Mouse (Mus musculus): ENCODE measurements around the gene Atcay. TPM values are rescaled to one million over a fixed set of nuclear protein-coding genes. Genes with fewer than 3 reads are reported as not detected.
A peak's percentile ranks its signal among the peaks of the same experiment; 100 is the strongest.

The Atcay gene
- polyA plus RNA-seq (2016; fragmentation: Nextera tagmentation; extraction: Ambion mirVana), result 8.7 and 17.1 TPM in 2 replicates

DNA sequence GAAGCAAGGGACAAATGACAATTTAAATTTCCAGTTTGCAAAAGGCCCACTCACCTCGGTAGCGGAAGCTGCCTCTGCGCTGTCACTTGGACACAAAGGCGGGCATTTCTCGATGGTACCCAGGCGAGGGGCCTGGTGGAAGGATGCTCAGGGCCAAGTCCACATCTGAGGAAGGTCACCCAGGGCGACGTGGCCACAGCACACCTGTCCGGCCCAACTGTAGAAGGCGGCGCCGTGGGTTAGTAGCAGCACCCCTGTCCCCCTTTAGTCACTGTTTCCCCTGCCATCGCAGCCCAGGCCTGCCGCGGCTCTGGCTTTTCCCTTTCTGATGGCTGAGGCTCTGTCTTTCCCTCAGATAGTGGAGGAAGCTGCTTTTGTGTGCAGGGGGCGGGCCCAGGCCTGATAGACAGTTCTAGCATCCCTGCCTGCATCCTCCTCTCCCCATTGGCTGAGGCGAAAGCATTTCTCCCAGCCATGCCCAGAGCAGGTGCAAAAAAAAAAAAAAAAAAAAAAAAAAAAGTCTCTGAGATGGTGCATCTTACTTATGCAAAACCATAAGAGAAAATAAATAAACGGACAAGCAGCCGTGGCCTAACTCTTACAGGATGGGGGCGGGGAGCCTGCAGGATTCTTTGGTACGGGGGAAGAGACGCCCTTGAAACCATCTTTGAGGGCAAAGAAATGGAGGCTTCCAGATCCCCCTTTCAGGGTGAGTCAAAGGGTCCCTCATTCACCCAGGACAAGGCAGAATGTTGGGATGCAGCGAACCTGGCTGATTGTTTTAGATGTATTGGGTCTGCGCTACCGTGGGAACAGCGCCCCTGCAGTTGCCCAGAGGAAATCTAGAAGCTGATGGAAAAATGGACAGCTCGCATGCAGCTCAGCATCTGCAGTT, at the start of gene Atcay:
Atcay (minus strand) TSS at position 396 of the 895 bp plus-strand sequence.
- Histone ChIP-seq H3K4me3 (peak within 1 kb of the TSS; percentile 65), H3K36me3 (no peaks in the 10 kb centered on the region), H3K4me1 (peaks cover 37% of the 10 kb centered on the region), H3K27me3 (ENCODE audit: low read depth, poor library complexity, severe bottlenecking) (peaks cover 42% of the 10 kb centered on the region), H3K9me3 (replicated peaks) (no peaks in the 10 kb centered on the region), H3K27ac (replicated peaks) (peak within 1 kb of the TSS; percentile 86)
- WGBS, result 7% methylated on average over 27 of the region's 27 CpGs
- peak; percentile 72 for DNase-seq (ENCODE audit: low spot score)

- H3K27me3 ChIP-seq (ENCODE audit: low read depth, poor library complexity, severe bottlenecking), result peaks cover 50% of the 10 kb centered on the region
- H3K4me3 ChIP-seq, result peak overlapping the region; percentile 1; the same call in 1 of the 2 replicates
- peaks cover 19% of the 10 kb centered on the region for H3K4me1 ChIP-seq
- WGBS, result 49% methylated on average over 10 of the region's 10 CpGs
- H3K36me3 ChIP-seq, result peaks cover 5% of the 10 kb centered on the region; the same call in 1 of the 2 replicates
- no peak for DNase-seq (ENCODE audit: low spot score)
- no peaks in the 10 kb centered on the region for H3K9me3 ChIP-seq (replicated peaks)
- H3K27ac ChIP-seq (replicated peaks), result no peak overlapping the region; the same call in 1 of the 2 replicates
Measured at GRCm38 (mm10) chr10:81279496-81279895, 48.9 kb upstream of the Atcay start.

GRCm38 (mm10) chr10:81277676-81278075, 47.0 kb upstream of the Atcay start:
- Histone ChIP-seq H3K9me3 (replicated peaks) (no peaks in the 10 kb centered on the region), H3K27me3 (ENCODE audit: low read depth, poor library complexity, severe bottlenecking) (peaks cover 32% of the 10 kb centered on the region), H3K27ac (replicated peaks) (no peak overlapping the region), H3K4me1 (peaks cover 12% of the 10 kb centered on the region), H3K36me3 (peaks cover 23% of the 10 kb centered on the region), H3K4me3 (no peak overlapping the region)
- WGBS, result 73% methylated on average over 22 of the region's 22 CpGs
- DNase-seq (ENCODE audit: low spot score), result no peak

- H3K4me3 ChIP-seq, result no peak overlapping the region
- peaks cover 5% of the 10 kb centered on the region for H3K4me1 ChIP-seq
- H3K36me3 ChIP-seq, result peaks cover 49% of the 10 kb centered on the region
- no peaks in the 10 kb centered on the region for H3K9me3 ChIP-seq (replicated peaks)
- peaks cover 4% of the 10 kb centered on the region; the same call in 1 of the 2 replicates for H3K27me3 ChIP-seq (ENCODE audit: low read depth, poor library complexity, severe bottlenecking)
- H3K27ac ChIP-seq (replicated peaks), result no peak overlapping the region
- DNase-seq (ENCODE audit: low spot score), result no peak
- WGBS, result 96% methylated on average over 19 of the region's 19 CpGs
Measured at GRCm38 (mm10) chr10:81273842-81274241, 43.2 kb upstream of the Atcay start.

- Histone ChIP-seq H3K27ac (replicated peaks) (no peak overlapping the region), H3K27me3 (ENCODE audit: low read depth, poor library complexity, severe bottlenecking) (peaks cover 4% of the 10 kb centered on the region; the same call in 1 of the 2 replicates), H3K36me3 (peaks cover 49% of the 10 kb centered on the region), H3K4me3 (no peak overlapping the region), H3K9me3 (replicated peaks) (no peaks in the 10 kb centered on the region), H3K4me1 (peaks cover 12% of the 10 kb centered on the region)
- DNase-seq (ENCODE audit: low spot score), result no peak
- 97% methylated on average over 21 of the region's 21 CpGs for WGBS
Measured at GRCm38 (mm10) chr10:81272356-81272755, 41.7 kb upstream of the Atcay start.

DNA sequence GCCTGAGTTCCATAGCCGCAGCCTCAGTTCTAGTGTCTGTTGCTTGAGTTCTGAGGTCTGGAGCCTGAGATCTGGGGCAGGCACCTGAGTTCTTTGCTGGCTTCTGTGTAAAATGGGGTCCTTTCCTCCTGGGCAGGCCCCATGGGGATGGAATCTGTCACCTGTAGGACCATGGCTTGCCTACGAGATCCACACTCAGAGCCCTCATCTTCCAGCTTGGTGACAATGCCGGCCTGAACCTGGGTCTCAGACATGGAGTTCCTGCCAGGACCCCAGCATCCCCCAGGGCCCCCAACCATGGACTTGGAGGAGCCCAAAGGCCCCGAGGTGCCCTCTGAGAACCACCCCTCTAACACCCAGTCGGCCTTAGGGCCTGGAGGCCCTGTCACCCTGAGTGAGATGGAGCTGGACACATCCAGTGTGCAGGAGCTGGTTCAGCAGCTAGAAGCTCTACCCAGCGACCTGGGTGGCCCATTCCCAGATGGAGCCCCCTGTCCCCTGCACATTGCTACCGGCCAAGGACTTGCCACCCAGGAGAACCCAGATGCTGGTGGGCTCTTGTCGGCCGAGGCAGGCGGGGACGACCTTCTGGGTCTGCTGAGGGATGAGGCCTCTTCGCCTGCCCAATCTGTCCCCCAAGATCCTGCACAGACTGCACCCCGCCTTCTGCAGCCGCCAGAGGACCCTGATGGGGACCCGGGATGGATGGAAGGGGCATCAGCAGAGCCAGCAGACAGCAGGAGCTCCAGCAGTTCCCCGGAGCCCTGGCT, 38.2 kb upstream of the Atcay start:
- Histone ChIP-seq H3K36me3 (peaks cover 57% of the 10 kb centered on the region), H3K27ac (replicated peaks) (peak overlapping the region; percentile 74), H3K4me3 (peak overlapping the region; percentile 60), H3K4me1 (peaks cover 23% of the 10 kb centered on the region), H3K27me3 (ENCODE audit: low read depth, poor library complexity, severe bottlenecking) (no peaks in the 10 kb centered on the region), H3K9me3 (replicated peaks) (no peaks in the 10 kb centered on the region)
- no peak for DNase-seq (ENCODE audit: low spot score)
- 87% methylated on average over 16 of the region's 16 CpGs for WGBS

GRCm38 (mm10) chr10:81268056-81268455, 37.4 kb upstream of the Atcay start:
- Histone ChIP-seq H3K27ac (replicated peaks) (peak overlapping the region; percentile 74), H3K27me3 (ENCODE audit: low read depth, poor library complexity, severe bottlenecking) (no peaks in the 10 kb centered on the region), H3K4me1 (peaks cover 23% of the 10 kb centered on the region), H3K9me3 (replicated peaks) (no peaks in the 10 kb centered on the region), H3K4me3 (peak overlapping the region; percentile 60), H3K36me3 (peaks cover 57% of the 10 kb centered on the region)
- 4% methylated on average over 23 of the region's 23 CpGs for WGBS
- peak; percentile 77 for DNase-seq (ENCODE audit: low spot score)

DNA sequence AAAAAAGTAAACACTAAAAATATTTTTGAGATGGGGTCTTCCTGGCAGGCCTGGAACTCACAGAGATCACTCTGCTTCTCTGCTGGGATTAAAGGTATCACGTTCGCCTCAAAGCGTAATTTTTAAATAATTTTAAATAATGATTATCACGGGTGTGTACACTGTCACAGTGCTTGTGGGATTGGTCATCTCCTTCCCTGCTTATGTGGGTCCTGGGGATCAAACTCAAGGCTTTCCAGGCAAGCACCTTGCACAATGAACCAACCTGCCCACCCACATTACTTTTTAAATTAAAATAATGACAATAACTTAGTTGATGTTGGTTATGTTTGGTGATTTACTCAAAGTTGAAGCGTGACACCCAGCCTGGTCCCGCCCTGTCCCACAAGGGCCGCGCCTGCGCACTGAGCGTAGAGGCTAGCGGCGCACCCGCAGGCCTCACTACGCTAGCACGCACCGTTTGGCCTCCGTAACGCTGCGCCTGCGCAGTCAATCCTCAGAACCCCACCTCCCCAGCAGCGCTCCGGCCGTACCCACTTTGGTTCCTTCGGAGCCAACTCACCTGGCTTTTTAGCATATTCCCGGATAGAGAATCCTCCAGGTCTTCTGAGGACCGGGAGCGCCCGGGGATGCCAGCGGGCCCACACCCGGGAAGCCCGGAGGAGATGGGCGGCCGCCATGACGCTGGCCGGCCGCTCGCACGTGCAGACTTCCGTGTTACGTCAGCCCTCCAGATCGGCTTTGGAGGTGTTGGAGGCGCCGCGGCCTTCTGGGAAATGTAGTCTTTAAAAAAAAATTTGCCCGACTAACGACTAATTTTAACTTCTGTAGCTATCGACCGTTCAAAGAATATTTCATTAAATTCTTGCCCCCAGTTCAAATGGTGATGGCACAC, 35.8 kb upstream of the Atcay start, which contains the start of the genes Mrpl54 and Apba3:
Mrpl54 (minus strand) TSS at position 724 of the 895 bp plus-strand sequence.
Apba3 (plus strand) TSS at position 750 of the 895 bp plus-strand sequence.
- peak; percentile 96 for DNase-seq (ENCODE audit: low spot score)
- peaks cover 57% of the 10 kb centered on the region for H3K36me3 ChIP-seq
- no peaks in the 10 kb centered on the region for H3K27me3 ChIP-seq (ENCODE audit: low read depth, poor library complexity, severe bottlenecking)
- H3K4me1 ChIP-seq, result peaks cover 23% of the 10 kb centered on the region
- H3K9me3 ChIP-seq (replicated peaks), result no peaks in the 10 kb centered on the region
- peak within 1 kb of the TSS; percentile 96 for H3K27ac ChIP-seq (replicated peaks)
- H3K4me3 ChIP-seq, result peak within 1 kb of the TSS; percentile 64
- WGBS, result under 1% methylated on average over 48 of the region's 48 CpGs

- H3K4me1 ChIP-seq, result peaks cover 26% of the 10 kb centered on the region
- DNase-seq (ENCODE audit: low spot score), result no peak
- peak overlapping the region; percentile 64 for H3K4me3 ChIP-seq
- peaks cover 57% of the 10 kb centered on the region for H3K36me3 ChIP-seq
- WGBS, result 97% methylated on average over 8 of the region's 8 CpGs
- H3K27ac ChIP-seq (replicated peaks), result no peak overlapping the region
- peaks cover 4% of the 10 kb centered on the region; the same call in 1 of the 2 replicates for H3K9me3 ChIP-seq (replicated peaks)
- H3K27me3 ChIP-seq (ENCODE audit: low read depth, poor library complexity, severe bottlenecking), result peaks cover 8% of the 10 kb centered on the region
Measured at GRCm38 (mm10) chr10:81265540-81265939, 34.9 kb upstream of the Atcay start.

- Histone ChIP-seq H3K4me3 (0 out of 2 replicates have a peak overlapping the region, but pooled peaks have one; percentile 20), H3K4me1 (peaks cover 43% of the 10 kb centered on the region), H3K9me3 (replicated peaks) (peaks cover 7% of the 10 kb centered on the region; the same call in 1 of the 2 replicates), H3K36me3 (peaks cover 56% of the 10 kb centered on the region), H3K27me3 (ENCODE audit: low read depth, poor library complexity, severe bottlenecking) (peaks cover 53% of the 10 kb centered on the region), H3K27ac (replicated peaks) (no peak overlapping the region)
- no peak for DNase-seq (ENCODE audit: low spot score)
- WGBS, result 91% methylated on average over 4 of the region's 4 CpGs
Measured at GRCm38 (mm10) chr10:81261025-81261424, 30.4 kb upstream of the Atcay start.

DNA sequence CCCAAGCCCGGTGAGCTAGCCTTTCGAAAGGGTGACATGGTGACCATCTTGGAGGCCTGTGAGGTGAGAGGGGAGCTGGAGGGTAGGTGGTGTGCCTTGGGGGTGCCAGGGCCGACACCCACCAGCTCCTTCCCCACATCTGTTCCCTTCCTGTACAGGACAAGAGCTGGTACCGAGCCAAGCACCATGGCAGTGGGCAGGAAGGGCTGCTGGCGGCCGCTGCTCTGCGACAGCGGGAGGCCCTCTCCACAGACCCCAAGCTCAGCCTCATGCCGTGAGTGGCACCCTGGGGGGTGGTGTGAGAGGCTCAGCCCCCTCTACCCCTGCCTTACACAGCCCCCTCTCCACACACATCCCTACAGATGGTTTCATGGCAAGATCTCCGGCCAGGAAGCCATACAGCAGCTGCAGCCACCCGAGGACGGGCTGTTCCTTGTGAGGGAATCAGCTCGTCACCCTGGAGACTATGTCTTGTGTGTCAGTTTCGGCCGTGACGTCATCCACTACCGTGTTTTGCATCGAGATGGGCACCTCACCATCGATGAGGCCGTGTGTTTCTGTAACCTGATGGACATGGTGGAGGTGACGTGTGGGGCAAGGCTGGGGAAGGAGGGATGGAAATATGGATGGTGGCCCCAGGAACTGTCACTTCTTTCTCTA, 28.7 kb upstream of the Atcay start:
- 48% methylated on average over 21 of the region's 21 CpGs for WGBS
- Histone ChIP-seq H3K9me3 (replicated peaks) (peaks cover 7% of the 10 kb centered on the region; the same call in 1 of the 2 replicates), H3K27me3 (ENCODE audit: low read depth, poor library complexity, severe bottlenecking) (peaks cover 69% of the 10 kb centered on the region), H3K27ac (replicated peaks) (0 out of 2 replicates have a peak overlapping the region, but pooled peaks have one; percentile 10), H3K36me3 (peaks cover 41% of the 10 kb centered on the region), H3K4me1 (peaks cover 33% of the 10 kb centered on the region), H3K4me3 (peak overlapping the region; percentile 16; the same call in 1 of the 2 replicates)
- DNase-seq (ENCODE audit: low spot score), result no peak

Measured in midbrain, embryonic 10.5 days (tissue).